Mouse (Mus musculus) heart, embryonic 10.5 days (tissue): ENCODE results near the gene Vmn2r33. TPM values are rescaled to one million over a fixed set of nuclear protein-coding genes. Genes with fewer than 3 reads are reported as not detected.
"Not testable (repeated sequence)": the region's sequence is repeated elsewhere in the genome, so short reads cannot be mapped to it uniquely, and the experiment has no call there.

Source experiments
- DNase-seq: peaks from one replicate; pipeline ENCODE4 v3.0.0-alpha.2; 2017; ENCODE audit warnings: low spot score
- H3K27ac ChIP-seq: fragments of 300-500 bp; sonication (generic); 2 replicates; pipeline ENCODE4 v1.5.1; 2016; ENCODE audit warnings: mild to moderate bottlenecking
- H3K27me3 ChIP-seq: fragments of 300-500 bp; sonication (generic); 2 replicates; pipeline ENCODE4 v1.6.1; 2016; ENCODE audit warnings: mild to moderate bottlenecking; ENCODE audit not compliant: poor library complexity, insufficient read depth, severe bottlenecking
- H3K36me3 ChIP-seq: fragments of 300-500 bp; sonication (generic); 2 replicates; pipeline ENCODE4 v1.6.1; 2016; ENCODE audit warnings: mild to moderate bottlenecking, moderate library complexity
- H3K4me1 ChIP-seq: fragments of 300-500 bp; sonication (generic); 2 replicates; pipeline ENCODE4 v1.6.1; 2016; ENCODE audit warnings: mild to moderate bottlenecking
- H3K4me3 ChIP-seq: fragments of 300-500 bp; sonication (generic); 2 replicates; pipeline ENCODE4 v1.5.1; 2016; ENCODE audit warnings: mild to moderate bottlenecking, moderate library complexity
- H3K9me3 ChIP-seq: fragments of 300-500 bp; sonication (generic); 2 replicates; pipeline ENCODE4 v1.6.1; 2016; ENCODE audit warnings: mild to moderate bottlenecking, moderate library complexity
- polyA plus RNA-seq: library from polyadenylated mRNA; unstranded; fragments of >200 nt; fragmentation: Nextera tagmentation; extraction: Ambion mirVana; gene quantifications from 2 replicates; pipeline ENCODE4 v1.2.1, GENCODE M21; 2016

The Vmn2r33 gene
- not detected in 2 replicates for polyA plus RNA-seq

- H3K27me3 ChIP-seq, DNase-seq, H3K27ac ChIP-seq, H3K4me1 ChIP-seq, H3K36me3 ChIP-seq, H3K4me3 ChIP-seq, H3K9me3 ChIP-seq: not testable (repeated sequence)
These were observed at the start of gene Vmn2r33 for GRCm38 (mm10) chr7:7566686-7567085. TSS of gene Vmn2r33 (minus strand) at chr7:7566786.

Other genes with a start within 250 kb of the Vmn2r33 start
- gene Vmn2r30, start 229.2 kb downstream of the Vmn2r33 start, polyA plus RNA-seq, result not detected in 2 replicates
- not detected in 2 replicates for gene Gm45783, start 192.2 kb downstream of the Vmn2r33 start, polyA plus RNA-seq
- gene Vmn2r31, start 167.1 kb downstream of the Vmn2r33 start, polyA plus RNA-seq, result not detected in 2 replicates
- not detected in 2 replicates for gene Vmn2r32, start 86.8 kb downstream of the Vmn2r33 start, polyA plus RNA-seq
- gene Vmn2r34, start 122.7 kb upstream of the Vmn2r33 start, polyA plus RNA-seq, result not detected in 2 replicates